Mouse (Mus musculus): ENCODE results near the gene Rad9b. TPM values are rescaled to one million over a fixed set of nuclear protein-coding genes. Genes with fewer than 3 reads are reported as not detected.

The Rad9b gene
- polyA plus RNA-seq, 2 experiments, result 2.3 to 2.7 TPM

GRCm38 (mm10) chr5:122291553-122292339 is 62.3 kb downstream of the Rad9b start:
- DNase-seq (ENCODE audit: low read depth in 3 of 3, low spot score in 3 of 3), result no peak
- TF ChIP-seq CTCF (IDR thresholded peaks at IDR 0.05; ENCODE audit: low read depth) (no peak), EP300 (IDR thresholded peaks at IDR 0.05; ENCODE audit: low read depth) (no peak)
- H3K4me1 ChIP-seq (replicated peaks; ENCODE audit: control insufficient read depth in 2 of 2, insufficient read depth in 2 of 2, low read length in 1 of 2), result peaks cover 14 to 20% of the 10 kb centered on the region in 2 experiments

DNA sequence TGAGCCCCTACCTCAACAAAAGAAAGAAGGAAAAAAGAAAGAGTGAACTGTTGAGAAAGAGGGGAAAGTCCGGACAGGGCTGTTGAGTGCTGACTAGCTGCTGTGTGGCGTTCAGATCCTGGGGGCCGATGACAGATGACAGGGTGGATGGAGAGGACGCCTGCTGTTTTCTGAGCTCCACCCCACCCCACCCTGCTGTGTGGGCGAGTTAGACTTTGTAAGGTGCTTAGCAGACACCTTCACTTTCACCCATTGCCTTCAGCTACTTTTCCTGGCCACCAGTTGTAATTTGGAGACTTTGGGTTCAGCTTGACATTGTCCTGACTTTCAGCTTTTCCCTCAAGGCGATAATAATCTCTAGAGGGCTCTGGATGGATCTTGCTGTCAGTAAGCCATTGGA is 62.9 kb downstream of the Rad9b start:
- Histone ChIP-seq H3K4me2 (ENCODE audit: low read depth) (peak overlapping the region; percentile 60), H3K4me1 (replicated peaks; ENCODE audit: control insufficient read depth in 2 of 2, insufficient read depth in 2 of 2, low read length in 1 of 2) (peaks cover 17 to 20% of the 10 kb centered on the region in 2 experiments), H3K27me3 (ENCODE audit: control insufficient read depth, insufficient read depth, low read length) (no peaks in the 10 kb centered on the region), H3K36me3 (replicated peaks; ENCODE audit: control insufficient read depth, insufficient read depth, low read depth) (no peaks in the 10 kb centered on the region; the same call in 1 of the 2 replicates), H3K27ac (peak overlapping the region; percentile 59), H3K9ac (replicated peaks) (peak overlapping the region; percentile 58), H3K4me3 (ENCODE audit: insufficient read depth in 1 of 2, low read depth in 2 of 2, low read length in 2 of 2) (peak overlapping the region in 1 of 2 experiments; percentile 12; a peak in 1 of 4 replicates), H3K9me3 (ENCODE audit: control insufficient read depth, low read length) (no peaks in the 10 kb centered on the region)
- TF ChIP-seq EP300 (IDR thresholded peaks at IDR 0.05; ENCODE audit: low read depth) (no peak), CTCF (IDR thresholded peaks at IDR 0.05; ENCODE audit: low read depth) (no peak)
- ATAC-seq (ENCODE audit: insufficient read depth) (peak; percentile 83), DNase-seq (ENCODE audit: low read depth in 3 of 3, low spot score in 3 of 3) (peak; percentile 47 to 50 (median 50))
- WGBS (ENCODE audit: insufficient replicate concordance), result 20% methylated on average over 6 of the region's 6 CpGs

More at GRCm38 (mm10) chr5:122291553-122292339, 62.3 kb downstream of the Rad9b start:
- Histone ChIP-seq H3K9me3 (ENCODE audit: control insufficient read depth, low read length) (no peaks in the 10 kb centered on the region), H3K9ac (replicated peaks) (peak overlapping the region; percentile 47), H3K27me3 (ENCODE audit: control insufficient read depth, insufficient read depth, low read length) (no peaks in the 10 kb centered on the region), H3K4me2 (ENCODE audit: low read depth) (peak overlapping the region; percentile 60), H3K27ac (peak overlapping the region; percentile 56), H3K4me3 (ENCODE audit: insufficient read depth in 1 of 2, low read depth in 2 of 2, low read length in 2 of 2) (peak overlapping the region in 1 of 2 experiments; percentile 1; a peak in 1 of 4 replicates), H3K36me3 (replicated peaks; ENCODE audit: control insufficient read depth, insufficient read depth, low read depth) (no peaks in the 10 kb centered on the region; the same call in 1 of the 2 replicates)
- no peak for ATAC-seq (ENCODE audit: insufficient read depth)
- 49% methylated on average over 17 of the region's 17 CpGs for WGBS (ENCODE audit: insufficient replicate concordance)

DNA sequence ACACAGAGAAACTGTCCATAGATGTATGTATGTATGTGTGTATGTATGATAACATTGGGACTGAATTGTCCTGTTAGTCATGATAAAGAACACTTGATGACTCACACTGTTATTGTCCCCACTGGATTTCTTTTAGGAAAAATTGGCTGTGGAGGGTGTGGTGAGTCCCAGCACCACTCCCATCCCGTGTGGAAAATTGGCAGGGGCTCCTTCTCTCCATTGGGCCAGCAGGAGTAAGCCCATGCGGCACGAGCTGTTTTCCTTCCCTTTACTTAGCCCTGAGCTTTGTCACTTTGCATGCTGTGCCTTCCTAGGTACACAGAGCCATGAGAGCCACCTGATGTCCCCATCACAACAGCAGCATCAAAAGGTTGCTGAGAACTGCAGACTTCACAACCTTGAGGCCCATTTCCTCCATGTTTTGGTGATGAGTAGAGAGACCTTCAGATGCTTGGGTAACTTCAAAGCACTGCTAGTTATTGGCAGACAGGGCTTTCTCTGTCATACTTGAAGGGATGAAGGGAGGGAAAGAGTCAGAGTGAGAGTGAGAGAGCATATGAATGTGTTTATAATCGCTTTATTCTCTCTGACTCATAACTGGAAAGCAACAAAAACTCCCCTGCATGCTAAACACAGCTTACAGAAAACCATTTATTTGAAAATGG is 65.8 kb downstream of the Rad9b start:
- Histone ChIP-seq H3K4me1 (replicated peaks; ENCODE audit: control insufficient read depth in 2 of 2, insufficient read depth in 2 of 2, low read length in 1 of 2) (peaks cover 32 to 35% of the 10 kb centered on the region in 2 experiments), H3K9me3 (ENCODE audit: control insufficient read depth, low read length) (no peaks in the 10 kb centered on the region), H3K27ac (no peak overlapping the region), H3K4me3 (ENCODE audit: insufficient read depth in 1 of 2, low read depth in 2 of 2, low read length in 2 of 2) (no peak overlapping the region), H3K9ac (replicated peaks) (no peak overlapping the region), H3K36me3 (replicated peaks; ENCODE audit: control insufficient read depth, insufficient read depth, low read depth) (no peaks in the 10 kb centered on the region; the same call in 1 of the 2 replicates), H3K27me3 (ENCODE audit: control insufficient read depth, insufficient read depth, low read length) (no peaks in the 10 kb centered on the region), H3K4me2 (ENCODE audit: low read depth) (no peak overlapping the region)
- ATAC-seq (ENCODE audit: insufficient read depth), result no peak
- no peak for DNase-seq (ENCODE audit: low read depth in 3 of 3, low spot score in 3 of 3)
- WGBS (ENCODE audit: insufficient replicate concordance), result 80% methylated on average over 4 of the region's 4 CpGs
- TF ChIP-seq CTCF (IDR thresholded peaks at IDR 0.05; ENCODE audit: low read depth) (no peak), EP300 (IDR thresholded peaks at IDR 0.05; ENCODE audit: low read depth) (no peak)

DNA sequence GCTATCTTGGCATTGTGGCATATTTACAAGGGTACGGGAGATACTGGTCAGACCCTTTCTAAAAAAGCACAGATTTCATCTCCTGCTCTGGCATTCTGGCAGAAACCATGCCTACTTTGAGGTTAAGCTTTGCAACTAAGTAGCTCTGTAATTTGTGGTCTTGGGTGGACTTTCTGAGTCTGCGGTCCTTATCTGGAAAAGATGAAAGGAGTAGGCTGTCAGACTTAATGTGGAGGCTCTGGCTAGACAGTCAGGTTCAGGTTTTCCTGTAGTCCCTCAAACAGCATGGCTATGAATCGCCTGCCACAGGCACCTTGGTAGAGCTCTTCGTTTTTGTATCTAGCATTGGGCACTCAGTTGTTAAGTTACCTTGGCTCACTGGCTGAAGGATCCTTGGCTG is 67.0 kb downstream of the Rad9b start:
- ATAC-seq (ENCODE audit: insufficient read depth) (no peak), DNase-seq (ENCODE audit: low read depth in 3 of 3, low spot score in 3 of 3) (no peak)
- no peak overlapping the region for H3K27ac ChIP-seq
- no peaks in the 10 kb centered on the region for H3K27me3 ChIP-seq (ENCODE audit: control insufficient read depth, insufficient read depth, low read length)
- H3K4me2 ChIP-seq (ENCODE audit: low read depth), result no peak overlapping the region; the same call in 1 of the 2 replicates
- no peaks in the 10 kb centered on the region for H3K9me3 ChIP-seq (ENCODE audit: control insufficient read depth, low read length)
- H3K4me1 ChIP-seq (replicated peaks; ENCODE audit: control insufficient read depth in 2 of 2, insufficient read depth in 2 of 2, low read length in 1 of 2), result peaks cover 30 to 33% of the 10 kb centered on the region in 2 experiments
- 46% methylated on average over 4 of the region's 4 CpGs for WGBS (ENCODE audit: insufficient replicate concordance)
- no peaks in the 10 kb centered on the region; the same call in 1 of the 2 replicates for H3K36me3 ChIP-seq (replicated peaks; ENCODE audit: control insufficient read depth, insufficient read depth, low read depth)
- H3K4me3 ChIP-seq (ENCODE audit: insufficient read depth in 1 of 2, low read depth in 2 of 2, low read length in 2 of 2), result no peak overlapping the region
- no peak overlapping the region for H3K9ac ChIP-seq (replicated peaks)
- no peak for TF ChIP-seq CTCF (IDR thresholded peaks at IDR 0.05; ENCODE audit: low read depth)
- TF ChIP-seq EP300 (IDR thresholded peaks at IDR 0.05; ENCODE audit: low read depth), result no peak

DNA sequence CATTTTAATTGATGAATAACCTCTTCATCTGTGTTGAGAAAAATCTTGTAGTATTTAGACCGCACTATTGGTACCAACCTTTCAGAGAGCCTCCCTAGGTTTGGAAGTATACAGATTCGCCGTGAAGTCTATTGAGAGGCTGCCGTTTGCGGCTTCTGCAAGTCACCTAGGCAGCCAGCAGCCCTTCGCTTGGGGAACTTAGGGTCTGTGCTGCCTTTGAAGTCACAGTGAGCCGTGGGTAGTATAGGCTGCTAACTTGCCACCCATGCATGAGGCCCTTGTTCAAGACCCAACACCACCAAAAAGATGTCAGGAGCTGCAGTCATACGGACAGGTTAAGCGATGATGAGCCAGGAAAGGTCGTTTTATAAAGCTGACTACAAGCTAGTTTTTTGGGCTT is 67.8 kb downstream of the Rad9b start:
- peak overlapping the region in 1 of 2 experiments; percentile 1; a peak in 2 of 4 replicates for H3K4me3 ChIP-seq (ENCODE audit: insufficient read depth in 1 of 2, low read depth in 2 of 2, low read length in 2 of 2)
- peaks cover 25 to 26% of the 10 kb centered on the region in 2 experiments for H3K4me1 ChIP-seq (replicated peaks; ENCODE audit: control insufficient read depth in 2 of 2, insufficient read depth in 2 of 2, low read length in 1 of 2)
- no peaks in the 10 kb centered on the region for H3K9me3 ChIP-seq (ENCODE audit: control insufficient read depth, low read length)
- TF ChIP-seq EP300 (IDR thresholded peaks at IDR 0.05; ENCODE audit: low read depth), result no peak
- no peak for TF ChIP-seq CTCF (IDR thresholded peaks at IDR 0.05; ENCODE audit: low read depth)
- WGBS (ENCODE audit: insufficient replicate concordance), result 71% methylated on average over 10 of the region's 10 CpGs
- no peak overlapping the region for H3K27ac ChIP-seq
- no peak for DNase-seq (ENCODE audit: low read depth in 3 of 3, low spot score in 3 of 3)
- no peak overlapping the region for H3K9ac ChIP-seq (replicated peaks)
- no peak for ATAC-seq (ENCODE audit: insufficient read depth)
- no peaks in the 10 kb centered on the region for H3K27me3 ChIP-seq (ENCODE audit: control insufficient read depth, insufficient read depth, low read length)
- H3K4me2 ChIP-seq (ENCODE audit: low read depth), result peak overlapping the region; percentile 100
- no peaks in the 10 kb centered on the region; the same call in 1 of the 2 replicates for H3K36me3 ChIP-seq (replicated peaks; ENCODE audit: control insufficient read depth, insufficient read depth, low read depth)
